Mouse (Mus musculus) liver, embryonic 16.5 days (tissue): ENCODE data around the gene Fars2. TPM values are rescaled to one million over a fixed set of nuclear protein-coding genes. Genes with fewer than 3 reads are reported as not detected.

Experiments
- ATAC-seq: fragments of 200-750 bp; cut with Nextera tagmentation; 2 replicates; pipeline ENCODE4 v1.8.0; 2017; ENCODE audit warnings: low read depth, mild to moderate bottlenecking, moderate number of reproducible peaks, moderate library complexity
- H3K27ac ChIP-seq: fragments of 300-500 bp; sonication (generic); 2 replicates; pipeline ENCODE4 v1.5.1; 2014; ENCODE audit warnings: mild to moderate bottlenecking, low read length
- H3K27me3 ChIP-seq: fragments of 300-500 bp; sonication (generic); 2 replicates; pipeline ENCODE4 v1.6.1; 2014; ENCODE audit warnings: low read depth, low read length, mixed read lengths; ENCODE audit not compliant: control insufficient read depth, insufficient read depth
- H3K36me3 ChIP-seq: fragments of 300-500 bp; sonication (generic); 2 replicates; pipeline ENCODE4 v1.6.1; 2014; ENCODE audit warnings: mild to moderate bottlenecking; ENCODE audit not compliant: control insufficient read depth, insufficient read depth
- H3K4me1 ChIP-seq: fragments of 300-500 bp; sonication (generic); 2 replicates; pipeline ENCODE4 v1.6.1; 2014; ENCODE audit warnings: low read depth, low read length, mixed read lengths; ENCODE audit not compliant: control insufficient read depth
- H3K4me2 ChIP-seq: fragments of 300-500 bp; sonication (generic); 2 replicates; pipeline ENCODE4 v1.6.1; 2014; ENCODE audit warnings: low read depth, low read length, mixed read lengths
- H3K4me3 ChIP-seq: fragments of 300-500 bp; sonication (generic); 2 replicates; pipeline ENCODE4 v1.5.1; 2014; ENCODE audit warnings: low read depth, mild to moderate bottlenecking, low read length
- H3K9ac ChIP-seq: fragments of 300-500 bp; sonication (generic); 2 replicates; pipeline ENCODE4 v1.6.1; 2014; ENCODE audit warnings: low read depth, low read length
- H3K9me3 ChIP-seq: fragments of 300-500 bp; sonication (generic); replicated peaks from 2 replicates; pipeline ENCODE4 v1.6.1; 2016; ENCODE audit warnings: low read length; ENCODE audit not compliant: control insufficient read depth
- WGBS: fragments of 180-500 bp; shearing (Covaris S2); extraction: QIAGEN DNeasy Blood & Tissue Kit; methylation state at CpG from one replicate; pipeline ENCODE4 v1.1.7; 2014; ENCODE audit not compliant: insufficient replicate concordance; 5-methylcytosine and 5-hydroxymethylcytosine counted together
- polyA plus RNA-seq: library from polyadenylated mRNA; unstranded; fragments of >200 nt; fragmentation: Nextera tagmentation; extraction: Ambion mirVana; gene quantifications from 2 replicates; pipeline ENCODE4 v1.2.1, GENCODE M21; 2015

Gene Fars2
- polyA plus RNA-seq, 1 experiment from 2014 or later, result 26.0 TPM

GRCm38 (mm10) chr13:36620498-36621332, 503.5 kb downstream of the Fars2 start:
- WGBS, result 63% methylated on average over 10 of the region's 10 CpGs
- no peak overlapping the region for H3K9ac ChIP-seq
- no peak overlapping the region for H3K4me2 ChIP-seq
- no peaks in the 10 kb centered on the region for H3K27me3 ChIP-seq
- no peaks in the 10 kb centered on the region for H3K4me1 ChIP-seq
- H3K27ac ChIP-seq, result peak overlapping the region; percentile 65; the same call in 1 of the 2 replicates
- H3K4me3 ChIP-seq, result no peak overlapping the region
- no peaks in the 10 kb centered on the region for H3K9me3 ChIP-seq
- no peaks in the 10 kb centered on the region for H3K36me3 ChIP-seq
- ATAC-seq, result peak; percentile 94

DNA sequence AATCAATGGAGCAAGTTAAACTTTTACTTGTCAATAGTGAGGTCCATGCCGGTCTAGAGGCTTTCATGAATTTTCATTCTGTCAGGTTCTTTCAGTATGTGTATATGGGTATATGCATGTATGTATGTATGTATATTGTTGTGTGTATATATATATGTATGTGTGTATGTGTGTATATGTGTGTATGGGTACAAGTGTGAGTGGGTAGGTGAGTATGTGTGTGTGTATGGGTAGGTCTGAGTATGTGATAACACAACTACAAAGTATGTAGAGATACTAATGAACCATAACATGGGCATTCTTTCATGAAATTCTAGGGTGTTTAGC, 504.1 kb downstream of the Fars2 start:
- Histone ChIP-seq H3K4me3 (no peak overlapping the region), H3K4me1 (no peaks in the 10 kb centered on the region), H3K9ac (no peak overlapping the region), H3K27ac (no peak overlapping the region), H3K36me3 (no peaks in the 10 kb centered on the region), H3K4me2 (no peak overlapping the region), H3K9me3 (no peaks in the 10 kb centered on the region), H3K27me3 (no peaks in the 10 kb centered on the region)
- WGBS, result 70% methylated on average over 1 of the region's 1 CpGs
- ATAC-seq, result no peak; the same call in 1 of the 2 replicates

DNA sequence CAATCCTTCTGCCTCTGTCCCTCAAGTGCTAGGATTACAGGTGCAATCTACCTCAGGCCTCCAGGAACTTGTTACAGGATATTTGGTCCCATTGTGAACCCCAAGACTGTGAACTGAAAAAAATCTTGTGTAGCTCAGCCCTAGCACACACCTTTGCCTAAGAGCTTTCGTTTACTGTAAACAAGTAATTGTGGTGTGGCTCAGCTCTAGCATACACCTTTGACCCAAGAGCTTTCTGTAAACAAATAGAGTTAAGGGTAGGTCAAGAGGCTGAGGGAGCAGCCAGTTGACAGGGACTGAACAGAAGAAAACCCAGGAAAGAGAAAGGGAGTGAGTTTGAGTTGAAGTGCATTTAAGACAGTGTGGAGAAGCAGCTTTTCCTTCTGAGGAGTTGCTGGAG, 506.3 kb downstream of the Fars2 start:
- Histone ChIP-seq H3K4me2 (no peak overlapping the region), H3K4me3 (no peak overlapping the region), H3K9me3 (no peaks in the 10 kb centered on the region), H3K4me1 (no peaks in the 10 kb centered on the region), H3K27me3 (no peaks in the 10 kb centered on the region), H3K36me3 (no peaks in the 10 kb centered on the region), H3K27ac (no peak overlapping the region), H3K9ac (no peak overlapping the region)
- no peak for ATAC-seq
- 49% methylated on average over 1 of the region's 1 CpGs for WGBS

DNA sequence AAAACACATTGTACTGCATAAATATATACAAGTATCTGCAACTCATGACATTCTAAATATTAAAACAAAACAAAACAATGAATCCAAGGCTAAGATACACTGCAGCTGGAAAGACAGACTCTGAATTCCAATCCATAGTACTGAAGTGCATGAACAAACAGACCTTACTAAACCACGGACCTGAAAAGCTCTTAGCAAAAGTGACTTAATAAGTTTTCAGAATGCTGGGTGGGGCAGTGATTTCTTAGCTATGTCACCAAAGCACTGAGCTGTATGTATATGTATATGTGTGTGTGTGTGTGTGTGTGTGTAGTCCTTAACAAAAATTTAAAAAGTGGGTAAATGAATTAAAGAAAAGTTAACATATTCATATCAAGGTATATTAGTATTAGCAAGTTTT, 511.9 kb downstream of the Fars2 start:
- Histone ChIP-seq H3K9me3 (no peaks in the 10 kb centered on the region), H3K36me3 (no peaks in the 10 kb centered on the region), H3K27me3 (no peaks in the 10 kb centered on the region), H3K9ac (no peak overlapping the region), H3K4me1 (no peaks in the 10 kb centered on the region), H3K4me3 (no peak overlapping the region), H3K4me2 (no peak overlapping the region), H3K27ac (no peak overlapping the region)
- ATAC-seq, result no peak
- WGBS, result 57% methylated on average over 1 of the region's 1 CpGs

- ATAC-seq, result peak; percentile 67
- 37% methylated on average over 7 of the region's 7 CpGs for WGBS
These were observed 531.0 kb downstream of the Fars2 start for GRCm38 (mm10) chr13:36648257-36648656.

DNA sequence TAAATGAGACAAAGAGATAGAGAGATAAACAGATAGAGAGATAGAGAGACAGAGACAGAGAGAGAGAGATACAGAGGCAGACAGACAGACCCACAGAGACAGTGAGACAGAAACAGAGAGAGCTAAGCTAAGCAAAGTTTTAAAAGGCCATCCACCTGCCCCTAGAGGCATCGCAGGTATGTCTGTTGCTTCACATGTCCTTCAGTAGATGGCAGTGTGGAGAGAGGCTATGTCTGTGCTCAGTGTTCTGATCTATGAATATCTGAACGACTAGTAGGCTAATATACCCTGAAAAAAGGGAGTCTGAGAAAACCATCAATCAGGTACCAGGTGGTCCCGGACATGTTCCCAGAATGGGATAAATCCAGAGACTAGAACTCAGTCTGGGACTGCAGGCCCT, 537.0 kb downstream of the Fars2 start:
- no peak overlapping the region for H3K9ac ChIP-seq
- WGBS, result 55% methylated on average over 3 of the region's 3 CpGs

More at GRCm38 (mm10) chr13:36648257-36648656, 531.0 kb downstream of the Fars2 start:
- no peak overlapping the region for H3K9ac ChIP-seq
- no peak overlapping the region for H3K4me3 ChIP-seq
- no peaks in the 10 kb centered on the region for H3K36me3 ChIP-seq
- H3K9me3 ChIP-seq, result no peaks in the 10 kb centered on the region
- H3K27me3 ChIP-seq, result no peaks in the 10 kb centered on the region
- no peak overlapping the region; the same call in 1 of the 2 replicates for H3K27ac ChIP-seq
- H3K4me1 ChIP-seq, result no peaks in the 10 kb centered on the region
- no peak overlapping the region for H3K4me2 ChIP-seq

DNA sequence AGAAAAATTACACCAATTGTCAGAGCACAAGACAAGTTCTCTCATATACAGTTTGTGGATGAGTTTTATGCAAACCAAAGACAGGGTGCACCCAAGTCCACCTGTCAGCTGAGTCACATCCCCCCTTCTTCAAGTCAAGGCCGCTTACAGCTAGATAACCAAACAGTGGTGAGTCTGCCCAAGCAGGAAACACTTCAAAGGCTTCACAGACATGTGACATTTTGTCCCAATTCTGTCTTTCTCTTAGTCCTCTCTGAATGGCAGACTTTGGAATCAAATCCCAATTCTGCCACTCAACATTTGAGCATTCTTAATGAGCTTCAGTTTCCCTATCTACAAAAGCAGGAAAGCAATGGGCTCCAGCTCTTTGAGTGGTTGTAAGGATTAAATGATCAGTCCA, 562.1 kb downstream of the Fars2 start:
- 24% methylated on average over 1 of the region's 1 CpGs for WGBS

More for the DNA sequence above, 537.0 kb downstream of the Fars2 start:
- no peaks in the 10 kb centered on the region for H3K4me1 ChIP-seq
- H3K36me3 ChIP-seq, result no peaks in the 10 kb centered on the region
- no peaks in the 10 kb centered on the region for H3K9me3 ChIP-seq
- no peak overlapping the region for H3K4me2 ChIP-seq
- no peak overlapping the region for H3K27ac ChIP-seq
- no peak overlapping the region for H3K4me3 ChIP-seq
- ATAC-seq, result no peak
- no peaks in the 10 kb centered on the region for H3K27me3 ChIP-seq

GRCm38 (mm10) chr13:36680690-36681355, 563.6 kb downstream of the Fars2 start:
- ATAC-seq, result no peak
- no peak overlapping the region for H3K4me3 ChIP-seq
- no peaks in the 10 kb centered on the region for H3K27me3 ChIP-seq
- no peaks in the 10 kb centered on the region for H3K36me3 ChIP-seq
- WGBS, result 60% methylated on average over 8 of the region's 8 CpGs
- no peak overlapping the region for H3K27ac ChIP-seq
- no peaks in the 10 kb centered on the region for H3K9me3 ChIP-seq
- no peak overlapping the region for H3K4me2 ChIP-seq
- no peak overlapping the region for H3K9ac ChIP-seq
- H3K4me1 ChIP-seq, result no peaks in the 10 kb centered on the region

More for the DNA sequence above, 562.1 kb downstream of the Fars2 start:
- Histone ChIP-seq H3K4me2 (no peak overlapping the region), H3K4me1 (no peaks in the 10 kb centered on the region), H3K4me3 (no peak overlapping the region), H3K27ac (no peak overlapping the region), H3K9me3 (no peaks in the 10 kb centered on the region), H3K27me3 (no peaks in the 10 kb centered on the region), H3K9ac (no peak overlapping the region), H3K36me3 (no peaks in the 10 kb centered on the region)
- ATAC-seq, result no peak

GRCm38 (mm10) chr13:36683581-36683980, 566.4 kb downstream of the Fars2 start:
- Histone ChIP-seq H3K27me3 (no peaks in the 10 kb centered on the region), H3K9me3 (no peaks in the 10 kb centered on the region), H3K9ac (no peak overlapping the region), H3K4me1 (no peaks in the 10 kb centered on the region), H3K36me3 (no peaks in the 10 kb centered on the region), H3K27ac (no peak overlapping the region), H3K4me2 (no peak overlapping the region), H3K4me3 (no peak overlapping the region)
- WGBS, result 46% methylated on average over 4 of the region's 4 CpGs
- ATAC-seq, result peak; percentile 43
